Mouse (Mus musculus) E14TG2a.4 (cell line): ENCODE data around the gene Chic2.

Source experiments
- H3K27me3 ChIP-seq: 2 replicates; pipeline ENCODE4 v1.6.1; 2014; ENCODE audit warnings: low read length, control low read depth; ENCODE audit not compliant: insufficient read depth
- H3K36me3 ChIP-seq: 2 replicates; pipeline ENCODE4 v1.6.1; 2014; ENCODE audit warnings: low read length, control low read depth; ENCODE audit not compliant: insufficient read depth
- H3K4me1 ChIP-seq: replicated peaks from 2 replicates; pipeline ENCODE4 v1.6.1; 2014; ENCODE audit warnings: low read depth, low read length, control low read depth
- H3K4me3 ChIP-seq: replicated peaks from 2 replicates; pipeline ENCODE4 v1.5.1; 2014; ENCODE audit warnings: mild to moderate bottlenecking, low read length
- H3K9me3 ChIP-seq: 2 replicates; pipeline ENCODE4 v1.6.1; 2014; ENCODE audit warnings: low read length, control low read depth
- CTCF ChIP-seq: conservative IDR thresholded peaks from 2 replicates; pipeline ENCODE4 v1.5.1; 2014; ENCODE audit warnings: low read length
- NANOG ChIP-seq: IDR thresholded peaks from 2 replicates; pipeline ENCODE4 v1.6.1; 2014; ENCODE audit warnings: borderline replicate concordance, low read length, mixed read lengths
- POU5F1 ChIP-seq: IDR thresholded peaks from 2 replicates; pipeline ENCODE4 v1.6.1; 2014; ENCODE audit warnings: low read length, borderline replicate concordance

The Chic2 gene

GRCm38 (mm10) chr5:75045371-75045770 lies 797 bp upstream of the Chic2 start:
- Histone ChIP-seq H3K27me3 (peaks cover 23% of the 10 kb centered on the region), H3K4me1 (peaks cover 35% of the 10 kb centered on the region), H3K9me3 (no peaks in the 10 kb centered on the region), H3K4me3 (no peak overlapping the region), H3K36me3 (no peaks in the 10 kb centered on the region)
- TF ChIP-seq POU5F1 (no peak), CTCF (no peak), NANOG (no peak)

DNA sequence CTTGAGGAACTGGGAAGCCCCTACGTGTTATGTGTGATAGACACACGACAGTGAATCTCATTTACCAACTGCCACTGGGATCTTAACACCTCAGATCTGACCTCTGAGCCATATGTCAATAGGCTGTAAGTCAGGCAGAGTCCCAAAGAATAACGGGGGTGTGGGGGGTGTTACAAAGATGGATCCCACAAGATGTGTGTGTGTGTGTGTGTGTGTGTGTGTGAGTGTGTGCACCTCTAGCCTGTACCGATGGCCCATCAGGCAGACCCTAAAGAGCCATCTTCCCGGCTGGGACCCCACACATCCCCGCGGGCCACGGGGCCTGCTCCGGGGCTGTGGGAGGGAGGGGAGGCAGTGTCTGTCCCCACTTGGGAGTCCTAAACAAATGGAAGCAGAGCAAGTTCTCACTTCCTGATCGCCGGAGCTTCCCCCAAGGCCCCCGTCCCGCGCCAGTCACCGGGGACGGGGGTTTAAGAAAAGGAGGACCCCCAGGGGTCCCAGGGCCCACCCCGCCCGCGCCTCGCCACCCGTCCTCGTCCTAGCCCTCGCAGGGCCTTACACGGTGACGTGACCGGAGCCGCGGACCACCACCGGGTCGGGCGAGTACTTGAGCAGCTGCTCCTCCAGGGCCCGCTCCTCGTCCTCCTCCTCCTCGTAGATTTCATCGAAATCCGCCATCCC lies 813 bp downstream of the Chic2 start:
- Histone ChIP-seq H3K9me3 (no peaks in the 10 kb centered on the region), H3K4me1 (peaks cover 35% of the 10 kb centered on the region), H3K27me3 (peaks cover 17% of the 10 kb centered on the region), H3K4me3 (peak overlapping the region; percentile 93), H3K36me3 (no peaks in the 10 kb centered on the region)
- TF ChIP-seq POU5F1: no peak
- TF ChIP-seq NANOG: no peak
- no peak for TF ChIP-seq CTCF

DNA sequence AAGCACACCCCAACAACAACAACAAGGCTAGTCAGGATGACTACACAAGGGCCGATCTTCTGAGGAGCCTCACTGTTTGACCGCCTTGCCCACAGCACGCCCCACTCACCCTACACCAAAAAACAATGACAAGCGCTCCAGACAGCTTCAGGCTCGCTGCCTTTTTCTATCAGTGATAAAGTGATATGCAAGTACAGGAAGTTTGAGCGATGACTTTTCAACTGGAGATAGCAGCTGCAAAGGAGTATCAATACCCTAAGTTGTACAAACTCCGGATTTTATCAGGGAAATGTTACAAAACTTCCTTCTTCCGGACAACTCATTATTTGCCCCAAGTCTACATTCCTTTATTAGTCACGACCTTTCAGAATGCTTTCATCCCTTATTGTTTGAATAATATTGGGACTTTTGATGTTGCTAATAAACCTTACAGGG lies 1.5 kb downstream of the Chic2 start:
- H3K36me3 ChIP-seq: no peaks in the 10 kb centered on the region
- TF ChIP-seq NANOG: no peak
- TF ChIP-seq POU5F1: no peak
- no peak for TF ChIP-seq CTCF
- H3K27me3 ChIP-seq: peaks cover 9% of the 10 kb centered on the region
- H3K9me3 ChIP-seq: no peaks in the 10 kb centered on the region
- peak overlapping the region; percentile 93 for H3K4me3 ChIP-seq
- H3K4me1 ChIP-seq: peaks cover 35% of the 10 kb centered on the region

DNA sequence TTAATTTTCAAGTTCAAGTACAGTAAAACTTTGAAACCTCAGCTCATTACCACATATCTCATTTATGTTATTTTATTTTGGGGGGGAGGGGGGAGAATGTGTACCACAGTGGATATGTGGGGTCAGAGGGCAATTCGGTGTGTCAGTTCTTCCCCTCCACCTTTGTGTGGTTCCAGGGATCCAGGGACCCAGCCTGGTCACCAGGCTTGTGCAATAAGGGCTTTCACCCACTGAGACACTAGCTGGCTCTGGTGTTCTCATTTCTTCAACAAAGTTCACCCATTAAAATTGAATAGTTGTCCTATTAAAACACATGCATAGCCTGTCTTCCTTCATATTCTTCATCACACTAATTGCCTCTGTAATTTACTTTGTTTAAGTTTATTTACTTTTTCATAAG lies 5.3 kb downstream of the Chic2 start:
- TF ChIP-seq POU5F1 (no peak), CTCF (no peak), NANOG (no peak)
- Histone ChIP-seq H3K4me3 (no peak overlapping the region), H3K36me3 (no peaks in the 10 kb centered on the region), H3K4me1 (peaks cover 22% of the 10 kb centered on the region), H3K9me3 (no peaks in the 10 kb centered on the region), H3K27me3 (no peaks in the 10 kb centered on the region)

DNA sequence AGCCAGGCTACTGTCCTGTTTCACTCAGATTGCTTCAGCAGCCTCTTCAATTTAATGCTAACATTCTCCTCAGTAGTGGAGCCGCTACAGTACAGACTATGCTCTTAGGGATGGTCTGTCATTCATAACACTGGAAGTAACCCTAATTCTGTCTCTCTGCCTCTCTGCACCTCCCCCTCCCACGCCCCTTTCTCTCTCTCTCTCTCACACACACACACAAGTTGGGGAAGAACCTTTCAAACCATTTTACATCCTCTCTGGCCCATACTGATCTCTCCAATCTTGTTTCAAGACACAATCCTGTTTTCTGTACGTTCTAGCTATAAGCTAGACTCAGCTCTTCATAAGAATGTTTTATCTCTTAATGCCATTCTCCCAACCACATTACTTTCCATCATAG lies 9.1 kb downstream of the Chic2 start:
- Histone ChIP-seq H3K4me3 (no peak overlapping the region), H3K27me3 (no peaks in the 10 kb centered on the region), H3K9me3 (no peaks in the 10 kb centered on the region), H3K4me1 (peaks cover 30% of the 10 kb centered on the region), H3K36me3 (peaks cover 13% of the 10 kb centered on the region)
- no peak for TF ChIP-seq POU5F1
- TF ChIP-seq CTCF: no peak
- TF ChIP-seq NANOG: no peak

DNA sequence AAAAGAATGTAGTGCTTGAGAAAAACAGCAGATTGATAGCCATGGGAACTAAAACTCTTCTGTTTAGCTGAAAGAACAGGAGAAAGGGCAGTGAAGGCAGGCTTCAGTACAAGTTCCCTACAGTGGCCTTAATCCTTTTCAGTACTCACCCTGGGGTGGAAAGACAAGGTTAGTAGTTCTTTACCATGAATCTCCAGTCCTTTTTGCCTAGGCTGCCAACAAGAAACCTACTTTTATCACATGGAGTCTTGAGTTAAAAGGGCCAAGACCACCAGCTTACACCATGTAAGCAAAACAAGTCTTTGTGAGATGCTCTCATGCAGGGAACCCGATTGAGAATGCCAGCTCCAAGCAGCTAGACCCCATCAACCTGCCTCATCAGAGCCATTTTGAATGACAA lies 29.8 kb downstream of the Chic2 start:
- Histone ChIP-seq H3K27me3 (no peaks in the 10 kb centered on the region), H3K36me3 (peaks cover 9% of the 10 kb centered on the region), H3K4me1 (peaks cover 41% of the 10 kb centered on the region), H3K9me3 (no peaks in the 10 kb centered on the region), H3K4me3 (no peak overlapping the region)
- no peak for TF ChIP-seq NANOG
- no peak for TF ChIP-seq POU5F1
- TF ChIP-seq CTCF: no peak

- H3K4me1 ChIP-seq: peaks cover 33% of the 10 kb centered on the region
- peaks cover 12% of the 10 kb centered on the region for H3K36me3 ChIP-seq
- no peak overlapping the region for H3K4me3 ChIP-seq
- no peaks in the 10 kb centered on the region for H3K27me3 ChIP-seq
- H3K9me3 ChIP-seq: no peaks in the 10 kb centered on the region
- TF ChIP-seq CTCF (no peak), NANOG (peak; percentile 78), POU5F1 (no peak)
Measured at GRCm38 (mm10) chr5:75012771-75013421, 31.7 kb downstream of the Chic2 start.

GRCm38 (mm10) chr5:75011985-75012738 lies 32.4 kb downstream of the Chic2 start:
- Histone ChIP-seq H3K27me3 (no peaks in the 10 kb centered on the region), H3K4me1 (peaks cover 34% of the 10 kb centered on the region), H3K36me3 (peaks cover 12% of the 10 kb centered on the region), H3K4me3 (no peak overlapping the region), H3K9me3 (no peaks in the 10 kb centered on the region)
- no peak for TF ChIP-seq NANOG
- TF ChIP-seq POU5F1: no peak
